Mouse (Mus musculus) forebrain, embryonic 11.5 days (tissue): ENCODE measurements around the gene Aga. TPM values are rescaled to one million over a fixed set of nuclear protein-coding genes. Genes with fewer than 3 reads are reported as not detected.

Experiments used
- polyA plus RNA-seq: library from polyadenylated mRNA; unstranded; fragments of >200 nt; fragmentation: Nextera tagmentation; extraction: Ambion mirVana; gene quantifications from 2 replicates; pipeline ENCODE4 v1.2.1, GENCODE M21; 2014

Aga gene
- polyA plus RNA-seq, 1 experiment from 2014 or later, result 17.0 TPM

Other genes with a start within 250 kb of the Aga start
- gene Neil3, start 127.3 kb downstream of the Aga start, polyA plus RNA-seq, result 27.2 and 29.0 TPM in 2 replicates